Comparison of ENCODE assay signal across 8 mouse cellular contexts in the genomic region with DNA sequence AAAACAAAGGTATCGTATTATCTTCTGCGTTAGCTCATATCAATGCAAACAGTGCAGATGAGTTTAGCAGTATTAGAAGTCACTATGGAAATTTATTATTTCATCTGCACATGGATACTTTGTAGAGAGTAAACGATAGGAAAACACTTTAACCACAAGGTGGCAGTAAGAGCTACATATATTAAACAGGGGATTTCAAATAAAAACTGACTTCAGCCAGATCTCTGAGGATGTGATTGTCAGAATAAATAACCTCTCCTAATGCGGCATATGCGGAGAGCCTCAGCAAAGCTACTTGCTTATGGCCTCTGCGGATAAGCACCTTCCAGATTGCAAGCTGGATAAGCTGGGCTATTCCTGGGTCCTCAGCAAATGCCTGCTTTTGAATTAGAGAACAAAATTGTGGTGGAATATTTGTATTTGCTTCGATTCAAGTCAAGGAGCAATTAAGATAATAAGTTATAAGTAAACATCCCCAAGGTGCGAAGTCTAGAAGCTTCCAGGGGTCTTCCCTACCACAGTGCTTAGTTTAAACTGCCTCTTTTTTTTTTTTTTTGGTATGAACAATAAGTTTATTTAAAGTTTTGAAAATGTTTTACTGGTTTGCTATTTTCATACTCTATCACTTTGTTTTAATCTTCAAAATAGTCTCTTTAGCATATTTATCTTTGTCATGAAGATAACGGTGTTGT.
DNase-seq lines count a peak whose midpoint lies in the region; ATAC-seq lines count a peak whose summit lies in the region.
"Had no signal": no experiment of that assay in that cellular context is flagged by ENCODE, and none has a peak within 500 bp of the region (broad histone marks: within the 10 kb centered on the region; RNA-seq: fewer than 3 reads in every experiment).

No protein-coding gene starts in this region.

- no peak overlapping the region for H3K4me3 ChIP-seq in midbrain, embryonic 15.5 days

- no peak overlapping the region for H3K4me2 ChIP-seq in midbrain, embryonic 15.5 days

- no peaks in the 10 kb centered on the region for H3K27me3 ChIP-seq in midbrain, embryonic 15.5 days (replicated peaks)

- no peaks in the 10 kb centered on the region for H3K9me3 ChIP-seq in midbrain, embryonic 15.5 days

- H3K4me1 ChIP-seq in midbrain, embryonic 15.5 days: peaks cover 3% of the 10 kb centered on the region; the same call in 1 of the 2 replicates

- peak; percentile 92 for ATAC-seq in midbrain, embryonic 15.5 days (replicated peaks)

- intact Hi-C loops in left cerebral cortex, postnatal 36 days (cut with DNase I): no loop called here

- no peak overlapping the region for H3K27ac ChIP-seq in midbrain, embryonic 15.5 days

- H3K36me3 ChIP-seq in midbrain, embryonic 15.5 days (replicated peaks): no peaks in the 10 kb centered on the region

- DNase-seq in left cerebral cortex, adult 11 months (ENCODE audit: low spot score): peak; percentile 48
- DNase-seq in left cerebral cortex, postnatal 36 days (ENCODE audit: low spot score in 2 of 2): no peak
- DNase-seq in Muller cell, postnatal 12 days (ENCODE audit: inconsistent ontology term): peak; percentile 12
- peak; percentile 14 for DNase-seq in embryo, embryonic 9.5 days (ENCODE audit: extremely low spot score)
- no peak for DNase-seq in thymus, postnatal 0 days (ENCODE audit: low spot score)
- no peak for DNase-seq in adrenal gland, adult 2 months
- DNase-seq: cerebellum, adult 9-11 months had no signal

- 44% methylated on average over 9 of the region's 9 CpGs for WGBS in midbrain, embryonic 15.5 days

- no peak overlapping the region for H3K9ac ChIP-seq in midbrain, embryonic 15.5 days

Comparison
In these comparisons a context has a peak if more than half of its experiments do, and no peak if none do; other contexts are left out.
1. DNase-seq: peak in left cerebral cortex, adult 11 months (single experiment), Muller cell, postnatal 12 days (single experiment) and embryo, embryonic 9.5 days (single experiment); none in left cerebral cortex, postnatal 36 days (0 of 2), thymus, postnatal 0 days (single experiment) and adrenal gland, adult 2 months (single experiment).